Mouse (Mus musculus) midbrain, embryonic 16.5 days (tissue): ENCODE results near the gene Ccdc189. TPM values are rescaled to one million over a fixed set of nuclear protein-coding genes. Genes with fewer than 3 reads are reported as not detected.
"Not testable (repeated sequence)": the region's sequence is repeated elsewhere in the genome, so short reads cannot be mapped to it uniquely, and the experiment has no call there.

Source experiments
- ATAC-seq: fragments of 200-750 bp; cut with Nextera tagmentation; 2 replicates; pipeline ENCODE4 v1.8.0; 2017; ENCODE audit warnings: moderate TSS enrichment
- H3K27ac ChIP-seq: fragments of 300-500 bp; sonication (generic); 2 replicates; pipeline ENCODE4 v1.5.1; 2014; ENCODE audit warnings: mild to moderate bottlenecking, low read length, mixed read lengths
- H3K27me3 ChIP-seq: fragments of 300-500 bp; sonication (generic); 2 replicates; pipeline ENCODE4 v1.6.1; 2014; ENCODE audit warnings: low read depth, low read length, mixed read lengths; ENCODE audit not compliant: control insufficient read depth, insufficient read depth
- H3K36me3 ChIP-seq: fragments of 300-500 bp; sonication (generic); 2 replicates; pipeline ENCODE4 v1.6.1; 2014; ENCODE audit warnings: mild to moderate bottlenecking, low read length, moderate library complexity, mixed read lengths; ENCODE audit not compliant: control insufficient read depth, insufficient read depth
- H3K4me1 ChIP-seq: fragments of 300-500 bp; sonication (generic); 2 replicates; pipeline ENCODE4 v1.6.1; 2014; ENCODE audit warnings: mild to moderate bottlenecking, low read length, mixed read lengths; ENCODE audit not compliant: control insufficient read depth, insufficient read depth
- H3K4me2 ChIP-seq: fragments of 300-500 bp; sonication (generic); 2 replicates; pipeline ENCODE4 v1.6.1; 2014; ENCODE audit warnings: mild to moderate bottlenecking, low read length, mixed read lengths
- H3K4me3 ChIP-seq: fragments of 300-500 bp; sonication (generic); 2 replicates; pipeline ENCODE4 v1.5.1; 2014; ENCODE audit warnings: low read depth, mild to moderate bottlenecking, low read length, moderate library complexity, mixed read lengths
- H3K9ac ChIP-seq: fragments of 300-500 bp; sonication (generic); 2 replicates; pipeline ENCODE4 v1.6.1; 2014; ENCODE audit warnings: low read depth, low read length, mixed read lengths
- H3K9me3 ChIP-seq: fragments of 300-500 bp; sonication (generic); replicated peaks from 2 replicates; pipeline ENCODE4 v1.6.1; 2014; ENCODE audit warnings: mild to moderate bottlenecking, low read length, mixed read lengths; ENCODE audit not compliant: control insufficient read depth, poor library complexity, severe bottlenecking
- WGBS: fragments of 180-500 bp; shearing (Covaris S2); extraction: QIAGEN DNeasy Blood & Tissue Kit; methylation state at CpG from one replicate; pipeline ENCODE4 v1.1.7; 2014; 5-methylcytosine and 5-hydroxymethylcytosine counted together
- polyA plus RNA-seq: library from polyadenylated mRNA; unstranded; fragments of >200 nt; fragmentation: Nextera tagmentation; extraction: Ambion mirVana; gene quantifications from 2 replicates; pipeline ENCODE4 v1.2.1, GENCODE M21; 2015

Gene Ccdc189
- 10.2 and 11.9 TPM in 2 replicates for polyA plus RNA-seq

DNA sequence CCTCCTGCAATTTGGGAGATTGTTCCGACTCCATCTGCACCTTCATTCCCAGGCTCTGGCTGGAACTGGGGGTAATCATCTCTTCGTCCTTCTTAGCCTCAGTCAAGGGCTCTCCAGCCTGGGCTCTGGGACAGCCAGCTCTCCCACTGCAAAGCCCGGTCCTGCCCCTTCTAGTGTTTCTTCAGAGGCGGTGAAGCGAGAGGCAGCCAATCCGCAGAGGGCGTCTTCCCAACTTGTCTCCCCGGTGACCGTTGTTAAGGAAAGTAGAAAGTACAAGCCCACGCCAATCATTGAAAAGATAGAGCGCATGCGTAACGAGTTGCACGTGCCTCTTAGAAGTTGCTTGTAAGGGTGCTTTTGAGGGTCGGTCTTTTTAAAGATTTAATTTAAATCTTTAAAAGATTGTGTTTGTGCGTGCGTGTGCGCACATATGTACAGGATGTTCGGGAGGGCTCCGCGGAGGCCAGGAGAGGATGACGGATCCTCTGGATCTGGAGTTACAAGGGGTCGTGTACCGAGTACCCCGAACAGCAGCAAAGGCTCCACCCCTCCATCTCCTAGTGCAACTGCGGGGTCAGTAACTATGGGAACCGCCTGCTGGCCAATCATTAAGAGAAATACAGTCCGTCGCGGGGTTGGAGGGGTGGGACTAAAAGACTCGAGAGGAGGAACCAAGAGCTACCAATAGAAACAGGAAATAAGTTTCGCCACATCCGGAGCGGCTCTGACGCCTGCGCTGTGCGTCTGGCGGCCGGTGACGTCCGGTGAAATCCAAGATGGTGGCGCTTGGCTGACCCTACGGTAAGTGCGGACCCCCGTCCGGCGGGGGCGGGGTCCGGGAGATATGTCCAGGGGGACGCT lies at the start of gene Ccdc189, which contains the start of gene Rnf40:
Gene Ccdc189 (minus strand): TSS at position 585 of the 861 bp plus-strand sequence.
Gene Rnf40 (plus strand): TSS at position 757 of the 861 bp plus-strand sequence.
- Histone ChIP-seq H3K9ac (peak within 1 kb of the TSS; percentile 82), H3K4me1 (peaks cover 16% of the 10 kb centered on the region), H3K27me3 (no peaks in the 10 kb centered on the region), H3K36me3 (peaks cover 36% of the 10 kb centered on the region), H3K4me3 (peak within 1 kb of the TSS; percentile 92), H3K4me2 (peak within 1 kb of the TSS; percentile 96), H3K27ac (peak within 1 kb of the TSS; percentile 72), H3K9me3 (no peaks in the 10 kb centered on the region)
- WGBS: under 1% methylated on average over 50 of the region's 50 CpGs
- ATAC-seq: peak; percentile 97

GRCm38 (mm10) chr7:127636963-127637362 lies 48.6 kb upstream of the Ccdc189 start:
- H3K9ac ChIP-seq: peak overlapping the region; percentile 82
- no peaks in the 10 kb centered on the region for H3K36me3 ChIP-seq
- H3K4me2 ChIP-seq: peak overlapping the region; percentile 79
- ATAC-seq: peak; percentile 78; the same call in 1 of the 2 replicates
- no peaks in the 10 kb centered on the region for H3K9me3 ChIP-seq
- H3K27me3 ChIP-seq: no peaks in the 10 kb centered on the region
- peak overlapping the region; percentile 47 for H3K27ac ChIP-seq
- 0% methylated on average over 27 of the region's 27 CpGs for WGBS
- H3K4me1 ChIP-seq: peaks cover 6% of the 10 kb centered on the region
- peak overlapping the region; percentile 64 for H3K4me3 ChIP-seq

DNA sequence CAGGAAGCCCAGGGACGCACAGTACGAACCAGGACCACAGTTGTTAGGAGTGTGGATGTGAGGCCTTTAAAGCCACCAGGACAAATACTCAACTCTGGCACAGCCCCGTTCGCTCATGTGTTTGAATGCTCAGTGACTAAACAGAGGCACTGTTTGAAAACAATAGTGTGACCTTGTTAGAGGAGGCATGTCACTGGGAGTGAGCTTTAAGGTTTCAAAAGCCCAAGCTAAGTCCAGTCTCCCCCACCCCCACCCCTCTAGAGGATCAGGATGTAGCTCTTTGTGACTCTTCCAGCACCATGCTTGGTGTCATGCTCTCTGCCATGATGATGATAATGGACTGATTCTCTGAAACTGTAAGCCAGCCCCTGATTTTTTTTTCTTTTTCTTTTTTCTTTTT lies 43.0 kb upstream of the Ccdc189 start:
- H3K27ac ChIP-seq: no peak overlapping the region
- H3K27me3 ChIP-seq: no peaks in the 10 kb centered on the region
- H3K4me2 ChIP-seq: no peak overlapping the region
- H3K9ac ChIP-seq: no peak overlapping the region
- no peaks in the 10 kb centered on the region for H3K9me3 ChIP-seq
- no peak for ATAC-seq
- 58% methylated on average over 4 of the region's 4 CpGs for WGBS
- no peaks in the 10 kb centered on the region for H3K4me1 ChIP-seq
- H3K4me3 ChIP-seq: no peak overlapping the region
- H3K36me3 ChIP-seq: no peaks in the 10 kb centered on the region

DNA sequence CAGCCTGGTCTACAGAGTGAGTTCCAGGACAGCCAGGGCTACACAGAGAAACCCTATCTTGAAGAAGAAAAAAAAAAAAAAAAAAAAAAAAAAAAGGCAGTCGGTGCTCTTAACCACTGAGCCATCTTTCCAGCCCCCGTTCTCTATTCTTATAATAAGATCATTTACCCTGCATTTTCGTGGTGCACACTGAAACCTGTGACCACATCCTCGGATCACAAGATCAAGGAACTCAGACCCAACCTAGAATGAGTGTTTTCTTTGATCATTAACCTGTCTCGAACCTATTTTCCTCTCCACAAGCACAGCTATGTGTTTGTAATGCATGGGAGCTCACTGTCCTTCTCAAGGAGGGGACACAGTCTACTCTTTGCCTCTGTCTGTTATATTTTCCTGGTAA lies 40.3 kb upstream of the Ccdc189 start:
- no peak for ATAC-seq
- WGBS: 85% methylated on average over 5 of the region's 5 CpGs
- H3K9ac ChIP-seq: no peak overlapping the region
- H3K27me3 ChIP-seq: no peaks in the 10 kb centered on the region
- no peak overlapping the region for H3K27ac ChIP-seq
- no peak overlapping the region for H3K4me3 ChIP-seq
- no peaks in the 10 kb centered on the region for H3K36me3 ChIP-seq
- no peak overlapping the region for H3K4me2 ChIP-seq
- no peaks in the 10 kb centered on the region for H3K4me1 ChIP-seq
- H3K9me3 ChIP-seq: no peaks in the 10 kb centered on the region

- no peak for ATAC-seq
- no peak overlapping the region for H3K4me3 ChIP-seq
These were observed 38.1 kb upstream of the Ccdc189 start for GRCm38 (mm10) chr7:127626471-127626870.

DNA sequence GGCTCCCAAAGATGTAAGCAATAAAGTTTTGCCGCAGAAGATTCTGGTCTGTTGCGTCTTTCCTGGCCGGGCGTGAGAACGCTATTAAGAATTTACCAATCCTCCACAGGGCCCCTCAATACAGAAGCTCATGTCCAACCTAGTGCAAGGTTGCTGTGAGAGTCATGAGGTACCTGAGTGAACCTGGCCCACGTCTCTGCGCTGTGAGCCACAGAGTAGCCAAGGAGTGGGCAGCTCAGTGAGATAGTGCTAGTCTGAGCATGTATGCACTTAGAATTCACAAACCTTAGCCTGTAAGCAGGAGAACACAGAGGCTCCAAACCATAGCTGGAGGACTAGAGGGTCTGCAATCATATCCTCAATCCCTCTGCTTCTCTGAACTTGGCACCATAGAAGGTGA lies 37.6 kb upstream of the Ccdc189 start:
- no peaks in the 10 kb centered on the region for H3K9me3 ChIP-seq
- H3K36me3 ChIP-seq: no peaks in the 10 kb centered on the region
- no peaks in the 10 kb centered on the region for H3K4me1 ChIP-seq
- no peak for ATAC-seq
- WGBS: 94% methylated on average over 7 of the region's 7 CpGs
- H3K4me3 ChIP-seq: no peak overlapping the region
- no peak overlapping the region for H3K27ac ChIP-seq
- H3K9ac ChIP-seq: no peak overlapping the region
- H3K27me3 ChIP-seq: no peaks in the 10 kb centered on the region
- H3K4me2 ChIP-seq: no peak overlapping the region

More at GRCm38 (mm10) chr7:127626471-127626870, 38.1 kb upstream of the Ccdc189 start:
- no peak overlapping the region for H3K4me2 ChIP-seq
- no peak overlapping the region for H3K27ac ChIP-seq
- 89% methylated on average over 4 of the region's 4 CpGs for WGBS
- no peaks in the 10 kb centered on the region for H3K36me3 ChIP-seq
- H3K27me3 ChIP-seq: no peaks in the 10 kb centered on the region
- no peak overlapping the region for H3K9ac ChIP-seq
- H3K4me1 ChIP-seq: no peaks in the 10 kb centered on the region
- no peaks in the 10 kb centered on the region for H3K9me3 ChIP-seq

DNA sequence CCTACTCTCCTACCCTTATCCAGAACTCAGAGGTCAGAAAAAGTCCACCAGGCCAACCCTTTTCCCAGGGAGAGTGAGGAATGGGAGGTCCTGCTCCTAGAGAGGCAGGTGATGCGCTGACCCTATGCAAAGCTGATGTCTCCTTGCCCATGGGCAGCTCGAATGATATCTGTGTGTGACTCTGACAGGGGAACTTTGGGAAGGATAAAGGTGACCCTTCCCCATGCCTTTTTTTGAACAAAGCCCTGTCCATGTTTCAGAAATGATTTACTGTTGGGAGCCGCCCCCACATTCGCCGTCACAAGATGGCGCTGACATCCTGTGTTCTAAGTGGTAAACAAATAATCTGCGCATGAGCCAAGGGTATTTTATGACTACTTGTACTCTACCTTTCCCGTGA lies 30.0 kb upstream of the Ccdc189 start:
- 93% methylated on average over 7 of the region's 8 CpGs for WGBS
- H3K4me1 ChIP-seq: peaks cover 23% of the 10 kb centered on the region
- H3K9ac ChIP-seq, H3K27ac ChIP-seq, H3K27me3 ChIP-seq, ATAC-seq, H3K4me3 ChIP-seq, H3K9me3 ChIP-seq, H3K36me3 ChIP-seq, H3K4me2 ChIP-seq: not testable (repeated sequence)

DNA sequence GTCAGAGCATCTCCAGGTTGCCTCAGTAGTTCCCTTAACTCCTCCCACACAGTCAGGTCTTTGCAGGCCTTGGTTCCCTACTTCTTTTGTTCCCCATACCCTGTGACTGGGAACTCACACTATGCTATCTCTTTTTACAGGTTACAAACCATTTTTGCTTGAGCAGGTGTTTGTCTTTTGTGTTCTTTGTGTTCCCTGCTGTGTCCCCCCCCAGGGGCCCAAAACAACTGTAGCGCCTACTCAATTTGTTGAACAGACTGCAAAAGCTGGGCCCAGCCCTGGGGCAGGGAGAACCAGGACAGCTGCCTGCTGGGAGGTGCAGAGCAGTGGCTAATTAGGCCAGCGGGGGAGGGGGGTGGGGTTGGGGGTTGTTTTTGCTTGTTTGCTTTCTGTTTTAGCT lies 29.6 kb upstream of the Ccdc189 start:
- Histone ChIP-seq H3K9me3 (no peaks in the 10 kb centered on the region), H3K4me1 (peaks cover 23% of the 10 kb centered on the region), H3K4me3 (no peak overlapping the region), H3K27me3 (no peaks in the 10 kb centered on the region), H3K27ac (no peak overlapping the region), H3K4me2 (no peak overlapping the region), H3K9ac (no peak overlapping the region), H3K36me3 (no peaks in the 10 kb centered on the region)
- no peak for ATAC-seq
- WGBS: 29% methylated on average over 2 of the region's 2 CpGs

DNA sequence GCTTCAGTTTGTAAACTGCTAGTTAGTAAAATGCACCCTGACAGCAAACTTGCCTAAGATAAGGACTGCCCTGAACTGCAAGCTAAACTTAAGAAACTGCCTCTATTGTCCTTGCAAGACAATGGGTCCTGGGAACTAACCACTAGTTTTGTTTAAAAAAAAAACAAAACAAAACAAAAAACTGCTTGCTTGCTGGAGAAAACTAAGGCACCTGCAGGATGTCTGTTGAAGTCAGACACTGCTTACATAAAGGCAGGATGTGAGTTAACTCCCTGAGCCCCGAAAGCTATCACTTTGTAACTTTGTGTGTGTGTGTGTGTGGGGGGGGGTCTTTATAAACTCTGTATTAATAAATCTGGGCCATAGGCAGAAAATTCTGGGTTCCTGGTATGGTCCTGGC lies 28.5 kb upstream of the Ccdc189 start:
- 74% methylated on average over 1 of the region's 1 CpGs for WGBS
- Histone ChIP-seq H3K9ac (no peak overlapping the region), H3K36me3 (peaks cover 9% of the 10 kb centered on the region; the same call in 1 of the 2 replicates), H3K9me3 (no peaks in the 10 kb centered on the region), H3K4me3 (no peak overlapping the region), H3K4me1 (peaks cover 23% of the 10 kb centered on the region), H3K27me3 (no peaks in the 10 kb centered on the region), H3K27ac (no peak overlapping the region), H3K4me2 (no peak overlapping the region)
- ATAC-seq: no peak
